Mouse (Mus musculus) cerebellum, adult 2 months (tissue): ENCODE results near the gene Ift88. TPM values are rescaled to one million over a fixed set of nuclear protein-coding genes. Genes with fewer than 3 reads are reported as not detected.

ENCODE experiments used
- DNase-seq, 2 experiments: peaks; one replicate each; pipeline ENCODE4 v3.0.0; 2021
- H3K27ac ChIP-seq: fragments of 200-500 bp; 2 replicates; pipeline ENCODE4 v1.5.1; 2012; ENCODE audit warnings: low read length, control low read depth, inconsistent platforms; ENCODE audit not compliant: insufficient read depth
- H3K27me3 ChIP-seq: fragments of 200-500 bp; 2 replicates; pipeline ENCODE4 v1.6.1; 2012; ENCODE audit warnings: inconsistent platforms, mild to moderate bottlenecking, low read length, moderate library complexity; ENCODE audit not compliant: control insufficient read depth, insufficient read depth
- H3K4me1 ChIP-seq: fragments of 200-500 bp; 2 replicates; pipeline ENCODE4 v1.6.1; 2011; ENCODE audit warnings: low read length; ENCODE audit not compliant: control insufficient read depth, insufficient read depth
- H3K4me3 ChIP-seq: fragments of 200-500 bp; replicated peaks from 2 replicates; pipeline ENCODE3; 2011; ENCODE audit warnings: mild to moderate bottlenecking, low read depth, low read length, control low read depth; ENCODE audit not compliant: insufficient read depth
- CTCF ChIP-seq: fragments of 200-500 bp; IDR thresholded peaks from 2 replicates; pipeline ENCODE4 v1.5.1; 2011; ENCODE audit warnings: low read depth, mild to moderate bottlenecking, control low read depth, low read length, moderate library complexity, borderline replicate concordance; ENCODE audit not compliant: insufficient read depth
- POLR2A ChIP-seq: fragments of 200-500 bp; IDR thresholded peaks from 2 replicates; pipeline ENCODE4 v1.6.1; 2011; ENCODE audit warnings: low read length, control low read depth, borderline replicate concordance; ENCODE audit not compliant: insufficient read depth
- WGBS: fragments of 180-500 bp; shearing (Covaris S2); methylation state at CpG from one replicate; pipeline ENCODE4 v1.1.7; 2018; 5-methylcytosine and 5-hydroxymethylcytosine counted together
- polyA plus RNA-seq: library from polyadenylated mRNA; depleted of rRNA; stranded (reverse); fragments of >200 nt; gene quantifications from 2 replicates; pipeline ENCODE4 v1.2.3, GENCODE M21; 2012; rRNA removed

Ift88 gene
- polyA plus RNA-seq = 15.2 and 15.4 TPM in 2 replicates

DNA sequence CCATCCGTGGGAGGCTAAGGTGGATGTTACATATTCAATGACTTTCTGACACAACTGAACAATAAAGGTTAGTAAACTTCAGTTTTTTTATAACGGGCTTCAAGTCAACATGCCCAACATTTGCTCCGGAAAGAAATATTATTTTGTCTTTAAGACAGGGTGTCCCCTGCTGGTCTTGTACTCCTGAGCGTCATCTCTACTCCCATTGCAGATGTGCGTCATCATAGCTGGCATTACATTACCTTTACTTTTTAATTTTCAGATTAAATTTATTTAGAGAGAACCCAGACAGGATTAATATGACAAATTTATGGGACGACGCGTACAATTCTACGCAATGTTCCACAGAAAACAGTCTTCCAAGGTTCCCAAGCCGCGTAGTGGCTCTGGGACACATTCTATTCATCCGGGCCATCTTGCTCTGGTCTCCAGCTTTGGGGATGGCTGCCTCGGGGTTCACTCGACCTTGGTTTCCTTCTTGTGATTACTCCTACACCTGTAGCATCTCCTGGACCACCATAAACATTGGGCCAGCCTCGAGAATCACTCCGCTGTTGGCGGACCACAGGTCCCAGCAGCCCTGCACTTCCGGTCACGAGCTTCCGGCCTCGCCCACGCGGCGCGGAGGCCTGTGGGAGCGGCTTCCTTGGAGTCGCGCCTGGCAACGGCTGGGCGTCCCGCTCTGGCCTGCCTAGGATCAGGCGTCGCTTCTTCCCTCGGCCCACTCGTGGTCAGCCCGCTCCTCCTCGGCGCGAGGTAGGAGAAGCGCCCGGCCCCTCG is at the start of gene Ift88:
Gene Ift88, plus strand, starts transcription at position 631 of the 780 bp plus-strand sequence.
- H3K4me1 ChIP-seq = no peaks in the 10 kb centered on the region
- peak within 1 kb of the TSS; percentile 98 for H3K4me3 ChIP-seq
- no peaks in the 10 kb centered on the region for H3K27me3 ChIP-seq
- peak; percentile 95 for DNase-seq
- peak; percentile 90 for TF ChIP-seq POLR2A
- TF ChIP-seq CTCF = no peak
- 2% methylated on average over 42 of the region's 42 CpGs for WGBS
- H3K27ac ChIP-seq = peak within 1 kb of the TSS; percentile 81

DNA sequence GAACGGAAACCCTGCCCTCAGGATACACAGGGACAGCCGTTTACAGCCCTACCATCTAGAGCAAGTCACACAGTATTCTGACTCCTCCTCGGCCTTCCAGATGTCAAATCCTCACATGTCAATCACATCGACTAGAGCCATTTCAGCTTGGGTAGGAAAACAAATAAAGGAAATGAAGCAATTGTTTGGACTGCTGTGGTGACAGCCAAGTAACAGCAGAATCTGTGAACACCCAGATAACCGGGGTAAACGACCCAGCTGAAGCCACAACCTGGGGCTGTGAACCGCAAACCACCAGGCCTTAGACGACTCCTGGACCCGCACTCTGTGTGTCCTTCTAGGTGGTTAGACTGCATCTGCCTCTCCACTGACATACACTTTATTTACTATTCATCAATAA is 48.7 kb upstream of the Ift88 start:
- H3K27ac ChIP-seq = no peak overlapping the region
- TF ChIP-seq POLR2A = no peak
- no peak for TF ChIP-seq CTCF
- 87% methylated on average over 9 of the region's 9 CpGs for WGBS
- H3K27me3 ChIP-seq = no peaks in the 10 kb centered on the region
- H3K4me1 ChIP-seq = no peaks in the 10 kb centered on the region
- no peak for DNase-seq
- no peak overlapping the region for H3K4me3 ChIP-seq

DNA sequence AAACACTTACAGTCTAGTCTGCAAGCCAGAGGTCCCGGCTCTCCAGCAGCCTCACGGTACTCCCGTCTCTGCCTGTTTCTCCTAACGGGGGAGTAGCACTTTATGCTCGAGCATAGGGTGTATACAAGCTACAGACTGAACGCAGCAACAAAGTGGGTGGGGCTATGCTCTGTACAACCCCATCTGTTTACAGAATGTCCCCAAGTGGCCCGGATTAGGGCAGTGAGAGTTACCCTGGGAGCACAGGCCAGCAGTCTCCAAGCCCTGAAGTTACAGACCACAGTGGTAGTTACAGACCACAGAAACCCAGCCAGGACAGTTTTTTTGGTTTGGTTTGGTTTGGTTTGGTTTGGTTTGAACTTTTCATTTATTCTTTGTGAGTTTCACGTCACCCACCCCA is 47.8 kb upstream of the Ift88 start:
- no peak overlapping the region for H3K4me3 ChIP-seq
- TF ChIP-seq CTCF (no peak), POLR2A (no peak)
- H3K4me1 ChIP-seq = no peaks in the 10 kb centered on the region
- no peak overlapping the region for H3K27ac ChIP-seq
- H3K27me3 ChIP-seq = no peaks in the 10 kb centered on the region
- DNase-seq = no peak
- WGBS = 74% methylated on average over 8 of the region's 8 CpGs

DNA sequence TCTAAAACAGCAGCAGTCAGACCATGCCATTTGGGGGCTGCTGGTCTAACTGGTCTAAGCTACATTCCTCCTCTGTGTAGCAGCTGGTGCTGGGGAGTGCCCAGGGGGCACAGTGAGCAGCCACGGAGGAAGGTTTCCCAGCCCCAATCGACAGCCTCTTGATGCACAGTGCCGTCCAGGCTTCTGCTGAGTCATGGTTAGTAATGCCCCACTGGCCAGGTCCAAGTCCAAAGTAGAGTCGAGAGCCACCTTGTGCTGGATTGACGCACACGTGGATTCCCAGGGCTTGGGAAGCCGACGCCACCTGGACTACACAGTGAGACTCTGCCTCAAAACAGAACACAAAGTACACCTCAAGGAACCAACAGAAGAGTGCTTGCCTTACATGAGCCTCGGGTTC is 46.9 kb upstream of the Ift88 start:
- whole genome bisulfite sequencing = 72% methylated on average over 9 of the region's 9 CpGs

DNA sequence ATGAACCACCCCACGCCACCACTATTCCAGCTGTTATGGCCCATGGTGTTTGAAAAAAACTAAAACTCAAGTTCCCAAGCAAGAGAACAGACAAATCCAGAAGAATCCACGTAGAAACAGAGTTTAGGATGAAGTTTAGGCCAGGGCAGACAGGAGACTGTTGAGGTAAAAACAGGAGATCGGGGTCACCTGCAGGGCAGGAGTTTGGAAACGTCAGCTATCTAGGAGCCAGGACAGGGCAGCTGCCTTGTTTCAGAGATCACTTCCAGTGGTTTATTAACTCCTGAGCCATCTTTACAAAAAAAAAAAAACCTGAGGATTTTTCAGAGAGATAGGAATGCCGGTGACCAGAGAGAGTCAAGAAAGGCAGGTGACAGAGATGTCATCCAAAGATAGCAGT is 46.3 kb upstream of the Ift88 start:
- WGBS = 87% methylated on average over 5 of the region's 5 CpGs
- no peak for DNase-seq
- TF ChIP-seq CTCF (no peak), POLR2A (no peak)
- Histone ChIP-seq H3K4me3 (no peak overlapping the region), H3K27ac (no peak overlapping the region), H3K4me1 (no peaks in the 10 kb centered on the region), H3K27me3 (no peaks in the 10 kb centered on the region)

More for the DNA sequence above, 46.9 kb upstream of the Ift88 start:
- no peak for TF ChIP-seq POLR2A
- no peak for TF ChIP-seq CTCF
- no peaks in the 10 kb centered on the region for H3K4me1 ChIP-seq
- no peak for DNase-seq
- no peak overlapping the region for H3K27ac ChIP-seq
- H3K4me3 ChIP-seq = no peak overlapping the region
- no peaks in the 10 kb centered on the region for H3K27me3 ChIP-seq

- Histone ChIP-seq H3K4me3 (no peak overlapping the region), H3K27ac (no peak overlapping the region), H3K27me3 (no peaks in the 10 kb centered on the region), H3K4me1 (no peaks in the 10 kb centered on the region)
- DNase-seq = no peak
- TF ChIP-seq CTCF (no peak), POLR2A (no peak)
- 74% methylated on average over 5 of the region's 5 CpGs for WGBS
Observed at GRCm38 (mm10) chr14:57385667-57386066, 38.2 kb upstream of the Ift88 start.

DNA sequence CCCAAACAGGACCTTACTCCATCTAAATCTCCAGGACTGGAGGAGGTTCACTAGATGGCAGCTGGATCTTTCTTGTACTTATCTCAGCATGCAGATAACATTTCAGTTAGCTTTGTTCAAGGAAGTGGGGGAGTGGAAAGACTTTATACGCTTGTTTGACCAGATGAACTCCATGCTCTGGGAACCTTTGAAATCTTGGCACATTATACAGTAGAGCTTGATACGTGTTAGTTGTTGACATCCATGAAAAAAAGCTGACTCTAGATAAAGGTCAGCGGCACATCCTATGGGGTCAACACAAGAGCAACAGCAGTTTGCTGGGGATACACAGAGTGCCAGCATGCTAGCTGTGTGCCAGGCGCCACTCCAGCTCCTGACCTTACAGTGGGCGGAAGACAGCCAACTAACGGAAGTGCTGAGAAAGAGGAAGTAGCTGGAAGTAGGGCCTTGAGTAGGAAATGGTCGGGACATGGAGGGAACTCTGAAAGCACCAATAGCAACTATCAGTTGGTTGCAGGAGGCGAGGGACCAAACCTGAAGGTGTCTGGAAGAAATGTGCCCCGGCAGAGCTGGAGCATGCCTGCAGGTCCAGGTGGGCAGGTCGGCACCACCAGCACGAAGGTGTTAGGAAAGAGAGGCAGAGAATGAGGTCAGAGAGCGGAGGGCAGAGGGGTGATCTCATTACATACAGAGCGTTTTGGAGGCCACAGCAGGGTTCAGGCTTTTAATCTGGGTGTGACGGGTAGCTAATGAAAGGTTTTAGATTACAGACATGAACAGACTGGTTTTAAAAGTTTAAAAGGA is 36.9 kb upstream of the Ift88 start:
- H3K27ac ChIP-seq = no peak overlapping the region
- no peak overlapping the region for H3K4me3 ChIP-seq
- no peaks in the 10 kb centered on the region for H3K4me1 ChIP-seq
- DNase-seq = peak in 1 of 2 experiments; percentile 11
- WGBS = 62% methylated on average over 14 of the region's 14 CpGs
- no peak for TF ChIP-seq CTCF
- no peak for TF ChIP-seq POLR2A
- no peaks in the 10 kb centered on the region for H3K27me3 ChIP-seq

GRCm38 (mm10) chr14:57391621-57392020 is 32.2 kb upstream of the Ift88 start:
- WGBS = 73% methylated on average over 4 of the region's 4 CpGs
- Histone ChIP-seq H3K27ac (no peak overlapping the region), H3K4me3 (no peak overlapping the region), H3K4me1 (no peaks in the 10 kb centered on the region), H3K27me3 (no peaks in the 10 kb centered on the region)
- DNase-seq = no peak
- TF ChIP-seq POLR2A = no peak
- TF ChIP-seq CTCF = no peak

GRCm38 (mm10) chr14:57392278-57392677 is 31.6 kb upstream of the Ift88 start:
- TF ChIP-seq CTCF (no peak), POLR2A (no peak)
- Histone ChIP-seq H3K27ac (no peak overlapping the region), H3K4me3 (no peak overlapping the region), H3K27me3 (no peaks in the 10 kb centered on the region), H3K4me1 (no peaks in the 10 kb centered on the region)
- DNase-seq = no peak
- WGBS = 73% methylated on average over 5 of the region's 5 CpGs
